Mouse (Mus musculus) activated CD4-positive, CD25-positive, alpha-beta regulatory T cell, adult 4 months (primary cell): ENCODE results near the gene Elmsan1. TPM values are rescaled to one million over a fixed set of nuclear protein-coding genes. Genes with fewer than 3 reads are reported as not detected.
A peak's percentile ranks its signal among the peaks of the same experiment; 100 is the strongest.

Source experiments
- ATAC-seq: one replicate; pipeline ENCODE4 v1.8.0; 2017
- polyA plus RNA-seq, 2 experiments: library from polyadenylated mRNA; unstranded; fragments of 100-300 nt; shearing (Covaris generic); gene quantifications; one replicate each; pipeline ENCODE4 v1.2.1; 2017

The Elmsan1 gene
- polyA plus RNA-seq, 2 experiments from 2014 or later = 6.8 to 7.1 TPM

GRCm38 (mm10) chr12:84147954-84148621 lies 70.6 kb downstream of the Elmsan1 start, which contains the start of gene Pnma1:
Pnma1 (minus strand) TSS chr12:84148489.
- ATAC-seq = peak; percentile 43

- ATAC-seq = no peak
Observed at GRCm38 (mm10) chr12:84142281-84143050, 76.2 kb downstream of the Elmsan1 start.

- no peak for ATAC-seq
Observed at GRCm38 (mm10) chr12:84141271-84141670, 77.4 kb downstream of the Elmsan1 start.

- ATAC-seq = no peak
Observed at GRCm38 (mm10) chr12:84140135-84140534, 78.5 kb downstream of the Elmsan1 start.

- ATAC-seq = no peak
Observed at GRCm38 (mm10) chr12:84137131-84137530, 81.5 kb downstream of the Elmsan1 start.

GRCm38 (mm10) chr12:84132265-84132664 lies 86.4 kb downstream of the Elmsan1 start:
- no peak for ATAC-seq

GRCm38 (mm10) chr12:84129931-84130330 lies 88.8 kb downstream of the Elmsan1 start:
- no peak for ATAC-seq

GRCm38 (mm10) chr12:84128576-84128975 lies 90.1 kb downstream of the Elmsan1 start:
- no peak for ATAC-seq

- ATAC-seq = no peak
Observed at GRCm38 (mm10) chr12:84126899-84127298, 91.8 kb downstream of the Elmsan1 start.

- ATAC-seq = no peak
Observed at GRCm38 (mm10) chr12:84125892-84126291, 92.8 kb downstream of the Elmsan1 start.

- no peak for ATAC-seq
Observed at GRCm38 (mm10) chr12:84119584-84119983, 99.1 kb downstream of the Elmsan1 start.

GRCm38 (mm10) chr12:84114153-84114994 lies 104.3 kb downstream of the Elmsan1 start, which contains the start of gene Dnal1:
Dnal1 (plus strand) TSS chr12:84114366.
- ATAC-seq = peak; percentile 89

- ATAC-seq = no peak
Observed at GRCm38 (mm10) chr12:84113676-84114075, 105.0 kb downstream of the Elmsan1 start.

GRCm38 (mm10) chr12:84110814-84111213 lies 107.9 kb downstream of the Elmsan1 start:
- ATAC-seq = no peak

GRCm38 (mm10) chr12:84109924-84110323 lies 108.8 kb downstream of the Elmsan1 start:
- no peak for ATAC-seq

GRCm38 (mm10) chr12:84107692-84108091 lies 111.0 kb downstream of the Elmsan1 start:
- no peak for ATAC-seq

- ATAC-seq = no peak
Observed at GRCm38 (mm10) chr12:84107012-84107411, 111.7 kb downstream of the Elmsan1 start.

- no peak for ATAC-seq
Observed at GRCm38 (mm10) chr12:84101493-84101845, 117.2 kb downstream of the Elmsan1 start.

GRCm38 (mm10) chr12:84100604-84101492 lies 117.8 kb downstream of the Elmsan1 start, which contains the start of gene Acot6:
Acot6 (plus strand) TSS chr12:84100654.
- ATAC-seq = peak; percentile 66

- ATAC-seq = no peak
Observed at GRCm38 (mm10) chr12:84100071-84100470, 118.6 kb downstream of the Elmsan1 start.

- ATAC-seq = no peak
Observed at GRCm38 (mm10) chr12:84099605-84100004, 119.1 kb downstream of the Elmsan1 start.
